Mouse (Mus musculus) monocyte, adult 5-6 weeks (primary cell): ENCODE results near the gene Ppm1f. TPM values are rescaled to one million over a fixed set of nuclear protein-coding genes. Genes with fewer than 3 reads are reported as not detected.
A peak's percentile ranks its signal among the peaks of the same experiment; 100 is the strongest.
"Not testable (repeated sequence)": the region's sequence is repeated elsewhere in the genome, so short reads cannot be mapped to it uniquely, and the experiment has no call there.

ENCODE experiments used
- ATAC-seq: fragments of 153-309, 156-312 bp; replicated peaks from 2 replicates; pipeline ENCODE4 v1.8.0; 2017; ENCODE audit warnings: mild to moderate bottlenecking; ENCODE audit not compliant: low TSS enrichment, insufficient number of reproducible peaks, severe bottlenecking, poor library complexity, low FRiP score
- total RNA-seq: library from RNA; stranded (forward); fragments of 200-1000, 200-491, 200-594 nt; gene quantifications from 3 replicates; pipeline ENCODE4 v1.2.3, GENCODE M21; 2017

Gene Ppm1f
- total RNA-seq, 1 experiment from 2014 or later: 4.3 TPM

- ATAC-seq: no peak
These were observed 6.9 kb downstream of the Ppm1f start for GRCm38 (mm10) chr16:16903188-16903587.

DNA sequence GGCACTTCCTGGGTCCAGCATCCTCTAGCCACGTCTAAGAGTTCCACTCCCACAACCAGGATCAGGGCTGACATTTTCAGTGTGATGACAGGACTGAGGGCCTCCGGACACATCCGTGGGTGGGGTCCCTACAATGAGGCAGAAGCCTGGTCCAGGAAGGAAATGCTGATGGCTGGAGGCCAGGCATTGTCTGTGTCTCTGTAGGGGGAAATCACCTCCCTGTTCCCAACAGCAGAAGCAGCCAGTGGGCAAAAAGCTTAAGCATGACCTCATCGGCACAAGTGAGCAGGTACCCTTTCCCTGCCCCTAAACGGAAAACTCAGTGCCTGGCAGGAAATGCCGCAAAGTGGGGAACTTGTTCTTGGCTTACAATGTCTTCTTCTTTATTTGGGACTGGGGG is 11.5 kb downstream of the Ppm1f start:
- ATAC-seq: no peak

- peak; percentile 78 for ATAC-seq
These were observed 15.7 kb downstream of the Ppm1f start for GRCm38 (mm10) chr16:16911641-16912597.

DNA sequence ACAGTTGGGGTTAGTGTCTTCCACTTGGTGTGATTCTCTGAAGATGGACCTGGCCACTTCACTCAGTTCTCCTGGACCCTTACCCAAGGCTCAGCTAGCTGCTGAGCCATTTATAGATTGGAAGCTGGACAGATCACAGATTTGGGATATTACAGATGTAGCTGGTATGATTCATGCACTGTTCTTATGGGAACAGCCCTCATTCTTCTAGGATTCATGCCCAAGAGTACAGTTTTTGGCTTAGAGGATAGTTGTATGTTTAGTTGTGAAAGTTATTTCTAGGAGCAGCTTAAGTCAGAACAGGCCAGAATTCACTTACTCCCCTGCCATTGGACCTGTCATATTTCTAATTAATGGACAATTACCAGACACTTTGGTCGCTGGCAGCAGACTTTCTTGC is 17.2 kb downstream of the Ppm1f start:
- no peak for ATAC-seq

- ATAC-seq: no peak
These were observed 22.3 kb downstream of the Ppm1f start for GRCm38 (mm10) chr16:16918441-16919117.

- ATAC-seq: no peak
These were observed 24.8 kb downstream of the Ppm1f start for GRCm38 (mm10) chr16:16921021-16921435.

DNA sequence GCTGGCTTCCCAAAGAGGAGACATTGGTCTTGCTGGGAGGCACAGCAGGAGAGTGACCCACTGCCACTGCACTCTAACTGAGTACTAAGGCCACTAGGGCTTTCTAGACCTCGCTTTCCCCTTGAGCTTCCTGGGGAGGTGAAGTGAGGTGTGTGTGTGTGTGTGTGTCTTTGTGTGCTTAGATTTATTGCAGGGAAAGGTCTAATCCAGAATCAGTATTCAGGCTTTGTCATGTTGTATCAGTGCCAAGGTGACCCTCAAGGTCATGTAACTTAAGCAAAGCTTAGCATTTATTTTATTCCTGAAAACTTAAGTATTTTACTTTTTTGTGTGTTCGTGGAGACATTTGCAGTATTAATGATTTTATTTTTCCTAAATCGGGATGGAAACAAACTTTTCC is 28.2 kb downstream of the Ppm1f start:
- ATAC-seq: no peak

- ATAC-seq: no peak
These were observed 30.3 kb downstream of the Ppm1f start for GRCm38 (mm10) chr16:16926536-16926935.

DNA sequence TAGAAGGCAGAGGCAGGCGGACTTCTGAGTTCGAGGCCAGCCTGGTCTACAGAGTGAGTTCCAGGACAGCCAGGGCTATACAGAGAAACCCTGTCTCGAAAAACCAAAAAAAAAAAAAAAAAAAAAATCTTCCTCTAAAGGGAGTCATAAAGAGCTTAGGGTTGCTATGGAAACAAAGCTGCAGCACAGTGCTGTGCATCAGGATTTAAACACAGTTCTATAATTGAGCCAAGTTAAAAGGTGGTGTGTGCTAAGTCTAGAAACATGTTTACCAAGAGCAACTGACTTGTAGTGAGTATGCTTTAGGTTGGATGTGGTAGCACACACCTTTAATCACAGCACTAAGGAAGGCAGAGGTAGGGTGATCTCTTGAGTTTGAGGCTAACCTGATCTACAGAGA is 32.6 kb downstream of the Ppm1f start:
- not testable (repeated sequence) for ATAC-seq

DNA sequence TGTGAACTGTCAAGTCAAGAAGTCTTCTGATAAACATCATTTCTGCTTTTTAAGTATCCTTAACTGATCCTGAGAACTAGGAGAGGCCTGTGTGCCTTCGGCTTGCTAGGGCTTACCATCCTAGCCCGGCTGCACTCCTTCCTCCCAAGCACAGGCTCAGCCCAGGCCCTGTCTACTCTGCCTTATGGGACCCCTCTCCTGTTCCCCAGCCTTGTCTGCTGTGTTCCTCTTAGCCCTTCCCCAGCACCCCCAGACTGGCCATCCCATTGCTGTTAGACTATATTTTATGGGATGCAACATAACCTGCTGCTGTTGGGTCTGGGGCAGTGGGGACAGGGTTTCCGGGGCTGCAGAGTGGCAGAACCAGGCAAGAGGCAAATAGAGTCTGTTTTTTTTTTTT is 34.1 kb downstream of the Ppm1f start:
- no peak for ATAC-seq

GRCm38 (mm10) chr16:16930810-16931296 is 34.6 kb downstream of the Ppm1f start:
- ATAC-seq: no peak

DNA sequence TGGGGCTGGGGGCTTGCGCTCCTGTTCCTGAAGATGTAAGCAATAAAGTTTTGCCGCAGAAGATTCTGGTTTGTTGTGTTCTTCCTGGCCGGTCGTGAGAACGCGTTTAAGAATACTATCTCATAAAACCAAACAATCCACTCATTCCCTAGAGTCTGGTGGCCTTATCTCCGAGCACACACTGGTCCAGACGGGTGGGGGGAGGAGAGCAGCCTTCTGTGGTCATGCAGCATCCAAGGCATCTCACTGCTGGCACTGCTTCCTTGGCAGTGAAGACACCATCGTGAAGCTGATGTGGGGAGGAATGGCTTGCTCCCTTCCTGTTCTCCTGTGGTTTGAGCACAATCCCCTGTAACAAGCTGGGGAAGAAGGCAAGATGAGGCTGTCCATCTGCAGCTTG is 43.3 kb downstream of the Ppm1f start:
- no peak for ATAC-seq

GRCm38 (mm10) chr16:16941078-16941477 is 44.8 kb downstream of the Ppm1f start:
- no peak for ATAC-seq

DNA sequence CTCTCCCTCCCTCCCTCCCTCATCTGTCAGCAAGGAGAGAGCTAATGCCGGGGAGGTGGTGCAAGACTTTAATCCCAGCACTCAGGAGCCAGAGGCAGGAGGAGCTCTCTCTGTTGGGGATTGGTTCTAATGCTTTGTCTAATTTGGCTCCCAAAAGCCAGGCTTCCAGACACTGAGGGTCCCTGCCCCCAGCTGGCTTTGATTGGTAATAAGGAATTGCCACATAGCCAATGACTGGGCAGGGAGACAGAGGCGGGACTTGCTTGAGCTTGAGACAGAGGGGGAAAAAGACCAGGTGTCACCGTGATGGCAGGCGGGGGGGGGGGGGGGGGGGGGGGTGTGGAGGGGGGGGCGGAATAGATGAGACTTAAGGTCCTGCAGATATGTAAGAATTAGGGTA is 62.3 kb downstream of the Ppm1f start:
- ATAC-seq: no peak

DNA sequence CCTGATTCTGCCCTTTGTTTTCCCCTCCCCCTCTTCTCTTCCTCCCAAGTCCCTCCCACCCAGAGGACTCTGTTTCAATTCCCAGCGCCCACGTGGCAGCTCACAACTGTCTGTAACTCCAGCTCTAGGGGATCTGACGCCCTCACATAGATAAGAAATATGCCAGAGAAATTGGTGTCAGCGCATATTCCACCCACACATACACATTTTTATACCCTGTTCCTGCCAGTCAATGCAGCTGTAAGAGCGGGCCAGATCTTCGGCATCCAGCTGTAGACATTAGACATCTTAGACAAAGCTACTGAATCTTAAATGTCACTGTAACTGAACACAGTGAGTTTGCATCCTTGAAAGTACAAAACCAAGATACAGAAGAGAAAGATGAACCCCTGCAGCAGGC is 63.6 kb downstream of the Ppm1f start:
- no peak for ATAC-seq

GRCm38 (mm10) chr16:16965149-16965548 is 68.9 kb downstream of the Ppm1f start:
- no peak for ATAC-seq

DNA sequence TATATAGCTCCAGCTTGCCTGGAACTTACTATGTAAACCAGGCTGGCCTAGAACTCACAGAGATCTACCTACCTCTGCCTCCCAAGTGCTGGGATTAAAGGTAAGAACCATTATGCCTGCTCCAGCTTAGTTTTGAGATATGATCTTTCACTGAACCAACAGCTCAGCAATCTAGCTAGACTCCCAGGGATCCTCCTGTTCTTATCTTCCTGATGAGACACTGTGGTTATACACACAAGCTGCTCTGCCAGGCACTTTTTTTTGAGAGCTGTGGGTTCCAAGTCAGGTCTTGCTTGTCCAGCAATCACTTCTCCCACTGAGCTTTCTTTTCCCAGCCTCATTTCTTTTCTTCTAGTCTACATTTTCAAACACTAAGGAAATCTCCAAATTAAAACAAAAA is 70.0 kb downstream of the Ppm1f start:
- ATAC-seq: no peak
